Mouse (Mus musculus) lung, postnatal 14 days (tissue): ENCODE measurements at regions not wholly inside any gene's neighbourhood (a gene's known extent, or its start where the extent isn't known, plus 50 kb on each side); places are given as distances from the start of the nearest gene placed in this dataset.

Experiments
- DNase-seq: peaks from one replicate; pipeline ENCODE4 v3.0.0; 2021

GRCm38 (mm10) chr3:149157381-149157780, 167.0 kb upstream of the Adgrl2 start:
- DNase-seq, result no peak

- DNase-seq, result no peak
These were observed 162.0 kb upstream of the Adgrl2 start for GRCm38 (mm10) chr3:149152312-149152711.

DNA sequence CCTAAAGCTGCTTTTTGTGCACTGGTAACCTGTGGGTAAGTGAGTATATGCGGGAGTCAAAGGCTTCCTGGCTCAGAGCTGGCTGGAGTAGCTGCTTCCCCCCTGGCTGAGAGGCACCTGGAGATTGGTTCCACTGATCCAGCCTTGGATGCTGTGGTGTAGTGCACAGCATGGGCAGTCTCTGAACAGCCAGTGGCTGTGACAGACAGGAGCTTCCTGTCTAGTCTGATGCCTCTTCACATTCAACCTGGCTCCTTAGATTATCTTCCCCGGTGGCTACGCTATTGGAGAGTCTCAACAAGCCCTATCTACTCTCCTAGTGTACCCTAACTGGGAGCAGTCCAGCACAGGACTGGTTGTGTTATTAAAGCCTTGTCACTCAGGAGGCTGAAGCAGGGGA, 160.4 kb upstream of the Adgrl2 start:
- DNase-seq, result no peak

DNA sequence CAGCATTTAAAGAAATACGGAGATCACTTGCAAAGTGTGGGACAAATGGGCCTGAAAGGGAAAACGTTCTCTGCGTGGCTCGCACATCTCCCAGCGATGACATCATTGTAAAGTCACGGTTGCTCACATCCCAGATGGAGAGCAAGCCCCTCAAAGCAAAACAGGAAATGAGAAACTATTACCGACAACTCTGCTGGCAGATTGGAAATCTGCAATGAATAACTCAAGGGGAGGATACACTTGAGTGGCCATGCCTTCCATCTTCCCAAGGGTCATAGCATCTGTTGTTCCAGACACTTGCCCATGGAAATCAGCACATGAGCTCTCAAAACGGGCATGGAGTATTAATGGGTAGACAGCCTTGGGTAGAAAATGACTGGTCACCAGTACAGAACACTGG, 158.3 kb upstream of the Adgrl2 start:
- no peak for DNase-seq

- DNase-seq, result no peak
These were observed 157.6 kb upstream of the Adgrl2 start for GRCm38 (mm10) chr3:149147916-149148315.

GRCm38 (mm10) chr3:149146673-149147072, 156.3 kb upstream of the Adgrl2 start:
- DNase-seq, result no peak

DNA sequence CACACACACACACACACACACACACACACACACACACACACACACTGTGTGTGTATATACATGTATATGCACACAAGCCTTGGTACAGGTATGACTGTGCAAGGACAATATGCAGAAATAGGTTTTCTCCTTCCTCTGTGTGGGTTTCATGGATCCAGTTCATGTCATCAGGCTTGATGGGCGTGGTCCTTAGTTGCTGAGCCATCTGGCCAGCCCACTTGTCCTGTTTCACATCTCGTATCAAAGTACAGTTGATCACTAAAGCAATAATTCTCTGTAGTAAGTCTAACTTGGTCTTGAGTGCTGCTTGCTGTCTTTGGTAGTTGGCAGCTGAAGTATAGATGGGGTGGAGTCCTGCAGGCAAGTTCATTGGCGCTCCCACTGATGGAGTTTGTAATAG, 150.1 kb upstream of the Adgrl2 start:
- DNase-seq, result no peak

- DNase-seq, result no peak
These were observed 143.9 kb upstream of the Adgrl2 start for GRCm38 (mm10) chr3:149134028-149134938.

DNA sequence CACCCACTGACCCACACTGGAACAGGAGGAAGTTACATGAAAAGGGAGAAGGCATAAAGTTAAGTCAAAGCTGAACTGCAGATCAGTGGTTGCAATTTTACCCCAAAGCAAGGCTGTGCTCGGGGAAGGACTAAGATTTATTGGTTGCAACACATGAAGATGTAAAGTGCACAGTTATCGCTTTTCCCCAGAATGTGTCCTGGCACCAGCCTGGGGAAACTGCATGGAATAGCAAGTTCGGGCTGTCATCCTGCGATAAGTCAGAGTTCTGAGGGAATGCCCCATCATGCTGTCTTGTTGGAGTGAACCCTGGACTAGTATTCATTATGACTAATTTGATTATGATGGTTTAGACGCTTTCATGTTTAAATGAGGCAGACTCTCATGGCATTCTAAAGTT, 128.5 kb upstream of the Adgrl2 start:
- no peak for DNase-seq

DNA sequence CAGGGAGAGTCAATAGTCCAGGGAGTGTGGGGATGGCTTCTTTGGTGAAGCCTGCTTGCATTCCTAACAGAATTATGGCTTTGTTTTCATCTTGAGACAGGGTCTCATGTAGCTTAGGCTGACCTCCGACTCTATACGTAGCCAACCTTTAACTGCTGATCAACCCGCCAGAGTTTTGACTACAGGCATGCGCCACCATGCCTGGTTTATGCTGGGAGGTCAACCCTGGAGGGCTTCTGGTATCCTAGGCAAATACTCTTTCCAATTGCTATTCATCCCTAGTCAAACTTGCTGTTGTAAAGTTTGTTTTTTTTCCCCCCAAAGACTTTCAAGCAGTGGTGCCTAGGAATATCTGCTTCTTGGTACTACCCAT, 127.3 kb upstream of the Adgrl2 start:
- no peak for DNase-seq

GRCm38 (mm10) chr3:149117018-149117683, 126.8 kb upstream of the Adgrl2 start:
- DNase-seq, result peak; percentile 57

DNA sequence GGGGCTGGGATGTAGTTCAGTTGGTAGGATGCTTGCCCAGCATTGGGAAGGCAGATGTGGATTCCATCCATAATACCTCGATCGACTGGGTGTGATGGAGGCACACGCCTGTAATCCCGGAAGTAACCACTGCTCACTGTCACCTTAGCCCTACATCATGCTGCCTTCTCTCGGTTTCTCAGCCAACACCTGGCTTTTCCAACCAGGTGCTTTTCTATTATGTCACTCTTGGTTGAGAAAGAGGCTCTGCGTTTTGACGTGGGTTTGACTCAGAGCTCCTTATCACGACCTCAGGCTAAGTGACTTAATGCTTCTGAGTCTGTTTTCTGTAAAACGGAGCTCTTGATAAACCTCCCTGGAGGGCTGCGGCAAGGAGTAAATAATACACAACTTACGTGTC, 126.2 kb upstream of the Adgrl2 start:
- no peak for DNase-seq

DNA sequence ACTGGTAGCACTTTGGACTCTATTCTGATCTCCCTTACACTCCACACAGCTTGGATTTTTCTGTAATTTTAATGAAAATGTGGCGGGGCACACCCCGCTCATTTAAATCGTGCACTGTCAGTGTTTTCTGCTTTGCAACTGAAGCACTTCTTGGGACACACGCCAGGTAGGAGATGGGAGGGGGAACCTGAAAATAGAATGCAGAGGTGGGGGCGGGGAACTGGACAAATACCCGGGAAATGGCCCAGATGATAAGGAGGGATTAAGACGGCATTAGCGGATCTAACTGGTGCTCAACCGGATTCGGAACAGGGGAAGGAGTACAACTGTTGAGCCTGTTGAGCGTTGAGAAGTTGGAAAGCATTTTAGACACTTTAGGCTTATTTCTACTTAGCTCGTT, 125.5 kb upstream of the Adgrl2 start:
- no peak for DNase-seq

DNA sequence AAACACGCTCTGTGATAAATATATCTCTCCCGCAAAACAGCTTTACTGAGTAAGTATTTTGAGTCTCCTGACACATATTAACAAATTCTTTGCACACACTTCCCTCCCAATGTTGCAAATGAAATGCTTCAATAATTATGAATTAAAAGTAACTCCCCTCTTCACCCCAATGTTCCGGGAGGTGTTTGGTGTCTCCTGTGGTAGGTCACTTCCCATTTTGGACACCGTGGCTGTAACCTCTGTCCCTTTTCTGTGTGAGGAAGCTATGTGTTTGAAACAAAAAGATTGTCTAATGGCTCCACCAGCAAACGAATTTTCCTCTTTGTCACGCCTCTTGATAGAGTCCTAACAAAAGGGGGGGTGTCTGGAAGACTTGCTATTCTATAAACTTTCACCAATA, 122.5 kb upstream of the Adgrl2 start:
- DNase-seq, result no peak

GRCm38 (mm10) chr3:149111529-149112439, 121.4 kb upstream of the Adgrl2 start:
- DNase-seq, result no peak

GRCm38 (mm10) chr3:149110831-149111230, 120.5 kb upstream of the Adgrl2 start:
- DNase-seq, result no peak

DNA sequence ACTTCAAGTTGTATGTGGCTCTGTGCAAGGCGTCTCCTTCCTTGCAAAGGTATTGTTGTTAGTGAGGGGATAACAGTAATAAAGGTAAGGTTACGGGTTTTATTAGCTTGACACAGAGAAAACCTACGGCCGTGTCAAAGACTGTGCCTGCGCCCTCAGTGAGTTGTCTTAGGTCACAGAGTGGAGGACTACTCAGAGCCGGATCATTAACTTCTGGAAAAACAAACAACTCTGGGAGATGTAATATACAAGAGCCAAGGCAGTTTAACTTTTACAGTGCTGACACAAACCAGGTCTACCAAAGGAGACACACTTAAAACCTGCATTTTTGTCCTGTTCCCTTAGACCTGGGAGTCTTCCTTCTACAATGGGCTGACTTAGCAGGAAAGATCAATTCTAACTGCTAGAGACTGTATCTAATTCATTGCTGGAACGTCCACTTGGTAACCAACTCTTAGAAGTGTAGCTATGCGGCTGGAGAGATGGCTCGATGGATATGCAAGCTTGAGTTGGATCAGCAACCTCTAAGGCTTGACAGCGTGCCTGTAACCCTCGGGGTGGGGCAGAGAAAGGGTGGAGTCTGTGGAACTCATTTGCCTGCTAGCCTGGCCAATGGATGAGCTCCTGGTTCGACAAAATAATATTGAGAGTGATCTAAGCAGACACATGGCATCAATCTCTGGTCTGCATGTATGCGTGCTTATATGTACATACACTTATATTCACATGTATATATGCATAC, 115.5 kb upstream of the Adgrl2 start:
- no peak for DNase-seq

- no peak for DNase-seq
These were observed 114.8 kb upstream of the Adgrl2 start for GRCm38 (mm10) chr3:149105181-149105580.

DNA sequence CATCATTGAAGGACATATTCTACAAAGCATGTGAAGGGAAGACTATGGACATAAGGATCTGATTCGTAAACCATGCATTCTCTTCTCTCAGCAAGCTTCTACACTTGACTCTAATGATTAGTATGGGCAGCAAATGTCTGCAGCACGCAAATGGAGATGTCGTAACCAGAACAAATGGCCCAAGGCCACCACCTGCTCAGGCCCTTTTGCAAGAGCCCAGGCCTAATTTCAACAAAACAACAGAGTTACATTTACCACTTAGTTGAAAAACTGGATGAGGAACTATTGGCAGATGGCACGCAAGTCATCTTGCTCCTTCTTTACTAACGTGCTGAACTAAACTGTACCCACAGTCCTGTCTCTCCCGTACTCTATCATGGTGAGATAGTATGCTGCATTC, 113.7 kb upstream of the Adgrl2 start:
- DNase-seq, result no peak

- no peak for DNase-seq
These were observed 113.1 kb upstream of the Adgrl2 start for GRCm38 (mm10) chr3:149103469-149103868.

DNA sequence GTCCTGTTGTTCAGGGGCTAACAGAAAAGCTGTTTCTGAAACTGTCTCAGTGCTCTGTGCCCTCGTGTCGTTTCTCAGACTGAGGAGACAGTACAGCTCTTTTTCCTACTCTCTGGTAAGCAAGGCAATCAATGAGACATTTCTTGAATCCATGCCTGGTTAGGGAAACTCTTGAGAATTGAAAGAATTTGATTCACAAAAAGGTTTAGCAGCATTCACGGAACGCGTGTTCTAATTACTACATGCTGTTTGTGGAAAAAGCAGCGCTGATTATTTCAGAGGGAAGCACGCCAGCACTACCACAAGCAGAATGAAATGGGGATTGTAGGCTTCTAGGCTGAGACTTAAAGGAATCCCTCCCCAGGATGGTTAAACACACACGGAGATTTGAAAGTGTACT, 112.5 kb upstream of the Adgrl2 start:
- DNase-seq, result no peak

- no peak for DNase-seq
These were observed 111.4 kb upstream of the Adgrl2 start for GRCm38 (mm10) chr3:149101785-149102184.

DNA sequence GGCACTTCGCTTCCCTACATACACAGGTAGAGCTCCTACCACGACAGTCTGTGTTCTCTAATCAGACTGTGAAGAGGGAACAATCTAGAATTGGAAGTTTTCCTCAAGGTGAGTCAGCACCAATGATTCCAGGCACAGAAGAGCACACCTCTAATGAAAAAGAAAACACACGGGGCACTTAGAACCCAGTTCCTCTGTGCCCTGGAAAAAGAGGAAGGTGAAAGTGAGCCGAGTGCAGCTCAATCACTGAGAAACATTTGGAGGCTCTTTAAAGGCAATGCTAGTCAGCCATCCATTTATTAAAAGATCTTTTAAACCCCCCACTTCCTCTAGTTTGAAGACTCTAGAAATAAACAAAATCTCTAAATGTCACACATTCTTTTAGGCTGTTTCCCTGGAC, 108.4 kb upstream of the Adgrl2 start:
- no peak for DNase-seq
